Mouse (Mus musculus) lung, adult 18-20 months (tissue): ENCODE measurements at regions not wholly inside any gene's neighbourhood (a gene's known extent, or its start where the extent isn't known, plus 50 kb on each side); places are given as distances from the start of the nearest gene placed in this dataset.
"Not testable (repeated sequence)": the region's sequence is repeated elsewhere in the genome, so short reads cannot be mapped to it uniquely, and the experiment has no call there.

ENCODE experiments used
- DNase-seq, 2 experiments: peaks; one replicate each; pipeline ENCODE4 v3.0.0; 2022; ENCODE audit warnings: mixed read lengths in 2 of 2

DNA sequence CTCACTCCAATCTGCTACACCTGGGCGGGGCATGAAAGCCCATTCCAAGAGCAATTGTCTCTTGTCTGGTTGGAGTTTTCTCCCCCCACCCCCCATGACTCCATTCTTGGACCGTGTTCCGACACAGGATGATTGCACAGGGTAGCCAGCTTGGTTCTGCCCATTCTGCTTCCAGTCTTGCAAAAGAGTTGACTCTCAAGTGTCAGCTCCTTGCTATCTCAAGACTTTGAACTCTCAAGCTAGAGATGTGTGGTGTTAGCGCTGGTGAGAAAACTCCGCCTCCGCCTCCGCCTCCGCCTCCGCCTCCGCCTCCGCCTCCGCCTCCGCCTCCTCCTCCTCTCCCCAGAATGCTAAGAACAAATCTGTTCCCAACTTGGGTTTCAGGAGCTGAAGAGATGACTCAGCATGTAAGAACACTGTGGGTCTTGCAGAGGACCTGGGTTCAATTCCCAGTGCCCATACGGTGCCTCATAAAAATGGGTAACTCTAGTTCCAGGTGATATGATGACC lies 135.1 kb downstream of the Bcat1 start:
- DNase-seq: no peak

DNA sequence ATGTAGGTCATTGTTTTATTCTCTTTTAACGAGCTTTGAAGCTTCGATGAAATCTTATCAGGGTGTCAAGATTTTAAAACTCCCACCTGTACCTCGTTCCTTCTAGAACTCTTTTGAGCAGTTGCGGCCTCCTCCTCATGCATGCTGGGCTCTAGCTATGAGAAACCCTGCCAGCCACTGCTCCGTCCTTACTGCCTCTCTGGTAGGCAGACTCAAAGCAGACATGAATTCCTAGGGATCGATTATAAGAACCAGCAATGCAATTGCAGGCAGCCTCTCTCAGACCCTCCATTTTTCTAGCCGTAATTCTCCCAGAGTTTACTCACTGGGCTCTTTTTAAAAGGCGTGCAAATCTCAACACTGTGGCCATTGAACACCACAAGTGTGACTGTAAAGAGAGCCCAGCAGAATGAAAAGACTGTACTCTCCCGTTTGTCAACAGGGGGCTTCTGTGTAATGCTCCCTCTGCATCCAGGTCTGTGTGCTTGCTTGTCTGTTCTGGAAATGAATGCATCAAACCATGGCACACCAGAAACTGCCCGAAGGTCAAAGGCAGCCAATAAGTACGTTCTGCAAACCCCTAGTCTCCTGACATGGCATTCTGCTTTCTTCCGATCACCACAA lies 137.3 kb downstream of the Bcat1 start:
- DNase-seq: no peak

DNA sequence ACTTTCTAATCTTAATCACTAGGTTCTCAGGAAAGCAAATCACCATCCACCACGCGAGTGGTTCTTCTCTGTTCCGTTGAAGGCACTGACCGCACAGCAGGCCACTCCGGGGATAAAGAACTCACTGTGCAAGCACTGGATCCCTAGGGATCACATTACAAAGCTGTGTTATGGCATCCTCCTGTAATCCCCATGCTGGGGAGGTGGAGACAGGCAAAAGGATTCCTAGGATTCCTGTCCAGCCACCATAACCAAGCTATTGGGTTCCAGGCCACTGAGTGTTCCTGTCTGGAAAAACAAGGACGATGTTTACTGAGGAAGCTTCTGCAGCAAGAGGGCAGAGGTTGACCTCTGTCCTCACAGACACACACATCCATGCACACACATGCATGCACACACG lies 138.8 kb downstream of the Bcat1 start:
- no peak for DNase-seq

DNA sequence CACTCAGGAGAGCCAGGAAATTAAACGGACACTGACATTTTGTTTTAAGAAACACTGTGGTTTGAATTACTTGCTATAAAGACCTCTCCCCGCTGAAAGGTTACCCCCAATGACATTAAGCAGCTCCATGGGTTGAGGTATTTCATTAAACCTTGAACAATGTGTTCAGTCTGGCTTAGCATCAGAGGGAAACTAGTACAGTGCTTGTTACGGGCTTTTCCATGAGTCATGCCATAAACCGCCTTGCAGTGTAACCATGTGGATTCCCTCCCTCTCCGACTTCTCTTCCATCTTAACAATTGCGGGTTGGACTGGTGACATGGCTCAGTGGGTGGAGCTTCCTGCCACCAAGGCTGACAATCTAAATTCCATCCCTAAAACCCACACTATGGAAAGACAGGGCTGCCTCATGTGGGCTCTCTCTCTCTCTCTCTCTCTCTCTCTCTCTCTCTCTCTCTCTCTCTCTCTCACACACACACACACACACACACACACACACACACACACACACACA lies 142.2 kb downstream of the Bcat1 start:
- DNase-seq: no peak

DNA sequence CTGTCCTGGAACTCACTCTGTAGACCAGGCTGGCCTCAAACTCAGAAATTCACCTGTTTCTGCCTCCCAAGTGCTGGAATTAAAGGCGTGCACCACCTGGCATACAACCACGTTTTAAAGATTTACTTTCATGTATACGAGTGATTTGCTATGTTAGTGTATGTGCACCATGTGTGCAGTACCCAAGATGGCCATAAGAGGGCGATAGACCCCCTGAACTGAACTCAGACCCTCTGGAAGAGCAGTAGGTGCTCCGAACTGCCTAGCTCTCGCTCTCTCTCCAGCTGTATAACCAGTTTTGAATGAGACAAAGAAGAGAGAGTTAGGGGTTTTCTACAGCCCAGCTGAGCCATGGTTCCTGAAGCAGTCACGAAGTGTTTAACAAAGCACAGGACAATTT lies 143.6 kb downstream of the Bcat1 start:
- DNase-seq: no peak

DNA sequence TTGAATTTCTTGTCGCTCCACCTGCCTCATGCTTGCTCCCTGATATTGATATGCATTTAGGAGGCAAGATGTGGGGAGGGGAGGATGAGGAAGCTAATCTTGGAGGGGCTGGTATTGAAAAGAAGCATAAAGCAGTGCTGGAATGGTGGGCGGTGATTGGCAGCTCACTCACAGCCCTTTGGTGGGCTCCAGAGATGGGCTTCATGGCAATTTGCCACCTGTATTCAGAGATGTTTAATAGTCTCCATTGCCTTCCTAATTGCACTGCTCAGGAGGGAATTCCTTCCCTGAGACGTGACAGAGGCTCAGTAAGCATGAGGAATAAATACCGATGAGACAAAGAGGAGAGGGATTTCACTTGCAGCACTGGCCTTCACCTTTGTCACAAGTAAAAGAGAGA lies 146.0 kb downstream of the Bcat1 start:
- no peak for DNase-seq

DNA sequence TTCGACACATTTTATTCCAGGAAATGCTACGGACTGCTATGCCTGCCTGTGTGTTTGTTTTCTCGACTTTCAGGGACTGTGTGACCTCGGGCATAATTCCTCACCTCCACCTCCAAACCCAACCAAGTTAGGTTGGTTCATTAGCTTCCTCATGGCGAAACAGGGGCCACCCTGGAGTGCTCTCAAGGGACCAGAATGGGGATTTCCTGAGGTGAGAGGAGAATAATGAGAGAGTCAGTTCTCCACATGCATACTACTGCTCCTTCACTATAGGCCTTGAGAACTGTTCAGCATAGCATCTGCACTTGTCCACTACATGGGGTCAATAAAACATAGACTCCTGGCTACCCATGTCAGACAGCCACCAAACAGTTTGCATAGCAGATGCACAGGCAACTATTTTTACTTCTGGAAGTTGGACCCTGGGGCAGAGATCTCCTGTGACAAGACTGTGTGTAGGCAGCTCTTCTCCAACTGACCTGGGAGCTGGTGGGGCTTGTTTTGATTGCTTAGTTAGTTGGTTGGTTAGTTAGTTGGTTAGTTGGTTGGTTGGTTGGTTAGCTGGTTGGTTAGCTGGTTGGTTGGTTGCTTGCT lies 146.6 kb downstream of the Bcat1 start:
- no peak for DNase-seq

DNA sequence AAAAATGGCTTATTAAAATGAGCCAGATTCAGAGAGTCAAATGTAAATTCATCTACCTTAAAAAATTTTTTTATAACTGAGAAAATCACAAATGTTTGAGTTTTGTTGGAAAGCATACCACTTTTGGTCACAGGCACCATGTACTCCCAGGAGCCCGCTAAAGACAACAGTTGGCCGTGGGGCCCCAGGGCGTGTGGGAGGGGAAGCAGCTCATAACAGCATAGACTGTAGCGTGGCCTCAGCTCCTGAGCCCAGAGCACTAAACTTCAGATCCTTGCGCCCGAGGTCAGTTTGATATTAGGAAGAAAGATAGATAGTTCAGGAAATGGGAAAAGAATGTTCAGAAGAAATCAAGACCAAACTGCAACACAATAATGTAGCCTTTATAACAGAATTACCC lies 145.8 kb upstream of the Sox5 start:
- no peak for DNase-seq

DNA sequence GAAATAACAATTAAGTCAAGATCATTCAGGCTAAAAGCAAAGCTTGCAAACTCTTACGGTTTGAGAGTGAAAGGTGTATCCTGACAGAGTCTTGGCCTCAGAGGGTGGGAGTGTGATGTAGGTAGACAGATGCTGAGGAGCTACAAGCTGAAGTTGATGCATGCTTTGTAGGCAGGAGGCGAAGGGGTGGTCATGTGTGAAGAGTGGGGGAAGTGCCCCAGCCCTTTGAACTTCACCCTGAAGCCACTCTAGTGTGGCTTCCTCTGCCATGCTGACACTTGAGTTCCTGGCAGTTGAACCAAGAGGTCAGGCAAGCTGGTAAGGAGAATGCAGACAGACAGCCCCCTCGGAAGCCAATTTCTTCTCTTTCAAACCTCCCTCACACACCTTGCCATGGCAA lies 141.0 kb upstream of the Sox5 start:
- DNase-seq: no peak

DNA sequence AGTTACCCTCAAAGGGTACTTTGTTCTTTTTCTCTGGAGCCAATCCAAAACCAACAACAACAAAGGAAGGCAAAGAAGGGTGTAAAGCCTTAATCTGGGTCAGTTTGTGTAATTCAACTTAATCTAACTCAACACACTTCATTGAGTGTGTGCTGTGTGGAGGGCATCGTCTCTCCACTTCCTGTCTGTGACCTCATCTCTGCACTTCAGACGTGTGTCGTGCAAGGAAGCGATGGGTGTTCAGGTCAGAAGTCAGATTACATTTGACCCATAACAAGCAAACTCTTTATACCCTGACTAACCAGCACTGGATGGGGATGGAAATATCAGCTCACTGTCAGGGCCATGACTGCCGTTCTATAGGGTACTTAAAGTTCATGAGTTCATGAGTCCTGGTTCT lies 138.0 kb upstream of the Sox5 start:
- DNase-seq: peak in 1 of 2 experiments; percentile 9

DNA sequence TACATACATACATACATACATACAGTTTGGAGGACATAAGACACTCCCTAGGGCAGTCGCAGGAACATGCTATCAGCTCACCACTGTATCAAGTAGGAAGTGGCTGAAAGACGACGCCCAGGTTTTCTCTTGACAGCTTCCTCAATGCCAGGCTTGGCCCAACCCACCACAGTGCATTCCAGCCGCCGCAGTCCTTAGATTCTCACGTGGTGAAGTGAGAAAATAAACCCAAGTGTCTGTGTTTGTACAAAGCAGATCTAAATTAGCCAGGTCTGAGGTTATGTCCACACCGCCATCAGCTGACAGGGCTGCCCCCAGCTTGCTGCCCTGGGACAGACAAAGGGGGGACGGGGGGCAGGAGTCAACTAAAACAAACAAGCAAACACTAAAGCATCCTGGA lies 135.4 kb upstream of the Sox5 start:
- DNase-seq: peak; percentile 38 to 53

DNA sequence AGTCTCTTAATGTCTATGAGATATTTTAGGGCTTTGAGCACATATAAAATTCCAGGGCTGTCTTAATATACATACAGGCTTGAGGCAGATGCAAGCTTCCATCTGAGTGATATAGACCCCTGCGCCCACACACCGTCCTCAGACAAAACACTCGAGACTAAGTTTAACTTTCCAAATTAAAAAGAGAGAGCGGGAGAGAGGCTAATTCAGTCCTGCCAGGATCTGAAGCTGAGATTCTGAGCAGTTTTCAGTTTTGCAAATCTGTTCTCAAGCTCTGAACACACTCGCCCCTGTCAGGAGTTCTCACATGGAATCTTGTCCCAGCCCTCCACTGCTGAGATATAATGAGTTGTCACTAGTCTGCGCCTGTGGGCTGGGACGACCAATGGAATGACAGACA lies 130.0 kb upstream of the Sox5 start:
- DNase-seq: no peak

DNA sequence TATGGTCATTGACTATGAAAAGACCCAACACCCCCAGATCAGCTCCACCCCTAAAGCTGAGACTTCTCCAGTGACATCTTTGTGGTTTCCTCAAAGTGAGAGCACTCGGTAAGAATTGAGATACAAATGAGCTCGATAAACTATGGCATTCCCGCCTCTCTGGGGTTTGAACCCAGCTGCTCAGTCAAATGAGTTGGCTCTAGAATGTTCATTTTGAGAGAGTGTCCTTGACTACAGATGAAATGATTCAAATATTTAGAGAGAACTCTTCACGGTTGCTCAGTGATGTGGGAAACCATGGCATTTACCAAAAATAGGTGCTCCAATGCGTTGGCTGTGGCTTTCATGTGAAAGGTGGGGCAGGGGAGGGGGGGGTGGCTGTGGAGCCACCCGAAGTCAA lies 128.6 kb upstream of the Sox5 start:
- no peak for DNase-seq

DNA sequence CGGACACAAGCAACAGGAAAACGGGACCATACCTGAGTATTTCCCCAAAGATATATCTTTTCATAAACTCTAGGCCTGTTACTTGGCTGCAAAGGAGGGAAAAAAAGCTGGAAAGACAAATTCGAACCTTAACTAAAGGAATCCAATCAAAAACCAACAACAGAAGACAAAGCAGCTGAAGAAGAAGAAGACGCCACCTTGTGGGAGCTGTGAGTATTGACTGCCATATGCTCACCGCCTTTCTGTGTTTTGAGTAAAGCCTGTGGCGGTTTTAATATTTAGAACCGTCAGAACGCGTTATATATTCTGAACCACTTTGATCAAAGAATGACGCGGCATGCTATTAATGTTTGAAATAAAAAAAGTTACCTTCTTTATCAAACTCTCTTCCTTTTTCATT lies 126.9 kb upstream of the Sox5 start:
- DNase-seq: no peak

DNA sequence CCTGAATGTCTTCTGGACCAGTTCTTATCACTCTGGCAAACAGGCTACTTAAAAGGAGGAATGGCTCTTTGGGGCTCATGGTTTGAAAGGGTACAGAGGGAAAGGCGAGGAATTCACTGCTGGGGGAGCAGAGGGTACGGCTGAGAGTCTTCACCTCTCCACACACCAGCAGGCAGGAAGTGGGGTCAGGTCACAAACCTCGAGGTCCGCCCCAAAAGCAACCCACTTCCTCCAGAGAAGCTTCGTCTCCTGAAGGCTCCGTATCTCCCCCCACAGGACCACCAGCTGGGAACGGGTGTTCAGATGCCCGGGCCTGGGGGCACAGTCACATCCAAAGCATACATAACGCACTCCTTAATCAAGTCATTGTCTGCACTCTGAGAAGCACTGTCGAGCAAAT lies 121.4 kb upstream of the Sox5 start:
- peak in 1 of 2 experiments; percentile 14 for DNase-seq

DNA sequence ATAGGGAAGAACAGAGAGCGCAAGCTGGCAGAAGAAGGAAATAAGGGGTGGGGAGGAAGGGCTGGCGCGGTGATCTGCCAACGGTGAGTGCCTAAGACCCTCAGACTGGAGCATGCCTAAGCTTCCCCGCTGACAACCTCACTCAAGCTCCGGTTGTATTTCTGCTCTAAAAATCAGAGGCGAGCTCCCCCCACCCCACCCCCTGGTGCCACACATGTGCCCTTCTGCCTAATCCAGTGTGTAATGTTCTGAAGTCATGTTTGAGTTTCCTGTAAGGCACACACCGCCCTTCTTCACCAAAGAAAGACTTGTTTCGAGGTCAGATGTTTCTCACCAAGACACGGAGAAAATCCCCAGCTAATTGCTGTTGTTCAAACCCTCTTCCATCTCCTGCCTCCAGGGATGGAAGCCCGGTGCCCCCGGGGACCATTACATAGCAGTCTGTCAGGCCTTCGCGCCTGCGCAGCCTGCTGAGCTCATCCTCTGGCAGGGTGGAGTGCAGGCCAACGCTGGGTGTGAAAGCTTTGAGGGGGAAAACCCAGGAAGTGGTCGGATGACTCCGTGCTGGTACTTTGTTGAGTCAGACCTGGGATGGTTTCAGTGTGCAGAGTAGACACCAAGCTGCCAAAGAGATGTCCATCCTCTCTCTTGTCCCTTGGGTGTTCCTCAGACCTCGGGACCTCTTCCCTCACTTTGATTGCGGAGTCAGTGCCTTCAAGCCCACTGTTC lies 120.7 kb upstream of the Sox5 start:
- DNase-seq: peak; percentile 50 to 51

DNA sequence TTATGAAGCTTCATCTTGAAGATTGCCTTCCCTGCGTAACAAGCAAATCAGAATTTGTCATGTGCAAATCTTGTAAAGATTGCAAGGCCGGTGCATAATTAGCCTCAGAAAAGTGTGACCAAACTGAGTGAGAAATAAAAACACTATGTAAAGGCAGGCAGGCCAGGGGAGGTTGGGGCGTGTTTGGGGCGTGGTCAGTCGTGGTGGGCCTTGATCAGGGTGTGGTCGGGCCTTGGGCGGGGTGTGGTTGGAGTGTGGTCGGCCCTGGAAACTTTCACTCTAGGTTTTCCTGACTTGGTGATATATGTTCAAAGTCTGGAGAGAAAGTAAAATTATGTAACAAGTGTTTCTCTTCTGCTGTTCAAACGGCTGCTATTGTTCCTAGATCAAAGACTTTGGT lies 120.0 kb upstream of the Sox5 start:
- peak in 1 of 2 experiments; percentile 14 for DNase-seq

DNA sequence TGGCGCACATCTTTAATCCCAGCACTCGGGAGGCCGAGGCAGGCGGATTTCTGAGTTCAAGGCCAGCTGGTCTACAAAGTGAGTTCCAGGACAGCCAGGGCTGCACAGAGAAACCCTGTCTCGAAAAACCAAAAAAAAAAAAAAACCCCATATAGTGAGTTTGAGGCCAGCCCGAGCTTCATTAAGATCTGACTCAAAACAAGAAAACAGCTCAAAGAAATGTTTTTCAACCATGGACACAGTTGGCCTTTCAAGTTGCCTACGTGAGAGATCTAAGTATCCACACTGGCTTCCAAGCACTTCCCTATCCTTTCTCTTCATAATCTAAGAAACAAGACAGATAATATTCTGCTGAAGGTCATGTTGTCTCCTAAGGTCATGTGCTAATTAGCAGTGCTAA lies 119.1 kb upstream of the Sox5 start:
- not testable (repeated sequence) for DNase-seq

DNA sequence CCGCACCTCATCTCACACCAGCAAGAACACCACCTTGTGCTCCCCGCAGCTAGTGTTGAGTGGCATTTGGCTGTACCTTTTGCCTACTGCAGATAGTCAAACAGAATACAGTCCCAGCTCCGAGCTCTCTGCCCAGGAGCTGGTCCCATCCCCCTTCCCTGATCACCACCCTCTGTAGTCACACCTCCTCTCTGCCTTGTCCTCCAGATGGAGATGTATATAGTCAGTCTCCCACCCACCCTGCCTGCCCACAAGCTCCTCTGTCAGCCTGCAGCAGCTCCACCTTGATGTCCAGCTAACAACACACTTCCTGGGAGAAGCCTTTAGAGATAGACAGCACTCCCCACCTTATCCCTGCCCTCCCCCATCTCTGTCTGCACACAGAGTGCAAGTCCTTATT lies 115.7 kb upstream of the Sox5 start:
- DNase-seq: no peak

DNA sequence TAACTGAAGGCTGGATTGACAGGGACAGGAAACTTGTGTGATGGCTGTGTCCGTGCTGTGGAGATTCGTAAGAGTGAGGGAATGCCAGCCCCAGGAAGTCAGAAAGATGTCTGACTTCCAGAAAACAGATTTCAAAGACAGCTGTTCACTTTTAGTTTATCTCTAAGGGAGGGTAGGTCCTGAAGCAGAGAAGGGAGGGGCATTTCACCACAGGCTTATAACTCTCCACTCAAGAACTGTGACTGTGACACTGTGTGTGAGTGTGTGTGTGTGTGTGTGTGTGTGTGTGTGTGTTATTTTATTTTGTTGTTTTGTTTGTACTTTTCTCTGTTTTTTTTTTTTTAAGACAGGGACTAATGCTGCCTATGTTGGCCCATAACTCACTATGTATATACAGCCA lies 109.1 kb upstream of the Sox5 start:
- DNase-seq: no peak

DNA sequence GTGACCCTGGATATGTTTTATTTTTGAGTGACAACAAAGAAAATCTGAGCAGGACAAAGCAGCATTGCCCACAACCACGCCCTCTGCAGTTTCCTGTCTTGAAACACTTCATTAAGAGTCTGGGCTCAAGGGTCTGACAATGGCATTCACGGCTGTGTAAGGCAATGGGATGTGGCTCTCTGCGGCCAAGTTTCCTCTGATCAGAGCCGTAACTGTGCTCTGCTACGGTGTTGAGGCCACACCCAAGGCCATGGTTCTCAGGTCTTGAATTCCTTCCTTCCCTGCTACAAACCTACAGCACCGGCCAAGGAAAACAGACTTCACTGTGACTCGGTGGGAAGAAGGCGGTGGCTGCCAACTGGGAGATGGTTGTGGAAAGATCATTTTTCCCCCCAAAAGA lies 108.4 kb upstream of the Sox5 start:
- DNase-seq: peak in 1 of 2 experiments; percentile 5

DNA sequence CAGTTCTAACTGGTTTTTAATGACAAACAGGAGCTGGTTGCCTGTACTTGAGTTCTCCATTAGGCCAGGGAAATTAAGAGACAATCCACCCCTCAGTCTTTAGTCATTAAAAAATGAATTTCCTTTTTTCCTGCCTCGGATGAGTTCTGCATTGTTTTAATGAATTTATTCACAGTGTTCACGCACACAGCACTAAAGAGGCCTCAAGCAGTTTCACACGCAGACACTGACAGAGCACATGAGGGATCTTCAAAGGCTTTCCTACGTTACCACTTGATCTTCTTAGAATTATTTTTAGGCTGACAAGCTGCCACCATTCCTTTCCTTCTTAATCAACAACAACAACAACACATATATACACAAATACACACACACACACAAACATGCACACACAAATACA lies 101.3 kb upstream of the Sox5 start:
- no peak for DNase-seq

DNA sequence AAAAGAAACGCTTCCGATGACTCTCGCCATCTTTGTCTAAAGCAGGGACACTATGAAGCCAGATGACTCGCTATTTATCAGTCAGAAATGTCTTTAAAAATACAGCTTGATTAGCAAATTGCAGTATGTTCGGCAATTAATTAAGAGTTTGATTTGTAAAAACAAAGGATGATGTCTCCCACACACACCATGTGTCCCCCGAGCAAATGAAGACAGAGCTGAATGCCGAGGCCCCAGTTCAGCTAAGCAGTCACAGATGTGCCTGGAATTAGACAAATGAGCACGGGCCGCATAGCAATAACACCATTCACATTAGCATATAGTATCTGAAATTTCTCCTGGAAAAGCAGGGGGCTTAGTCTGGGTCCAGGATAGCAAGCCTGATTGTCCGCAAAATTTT lies 98.3 kb upstream of the Sox5 start:
- no peak for DNase-seq

DNA sequence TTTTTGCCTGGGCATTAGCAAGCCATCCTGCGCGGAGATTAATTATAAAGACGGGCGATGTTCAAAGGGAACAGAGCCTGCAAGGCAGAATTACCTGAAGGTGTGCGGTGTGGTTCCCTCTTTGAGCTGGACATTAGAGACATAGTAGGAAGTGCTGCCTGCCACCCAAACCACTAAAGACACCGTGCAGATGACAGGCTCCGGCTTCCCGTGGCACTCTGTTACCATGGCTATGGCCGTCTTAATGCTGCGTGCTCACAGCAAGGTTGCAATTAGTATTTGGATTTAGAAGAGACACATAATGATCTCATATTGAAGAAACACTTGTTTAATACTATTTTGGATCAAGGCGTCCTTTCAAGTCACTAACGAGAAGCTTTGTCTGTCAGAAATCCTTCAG lies 95.0 kb upstream of the Sox5 start:
- no peak for DNase-seq
